Mouse (Mus musculus) left cerebral cortex, adult 6 months (tissue): Measurements from ENCODE around the gene Gm156. TPM values are rescaled to one million over a fixed set of nuclear protein-coding genes. Genes with fewer than 3 reads are reported as not detected.

ENCODE experiments used
- long read RNA-seq, 2 experiments: library from polyadenylated mRNA; unstranded; transcript quantifications; one replicate each; pipeline ENCODE4 v2.0.0; 2019 to 2020
- polyA plus RNA-seq: library from polyadenylated mRNA; unstranded; fragments of <200 nt; fragmentation: Nextera tagmentation; gene quantifications from 2 replicates; pipeline ENCODE4 v1.2.3, GENCODE M21; 2021

The Gm156 gene
- polyA plus RNA-seq: not detected in 2 replicates
- long read RNA-seq, experiment 1: 0 reads
- long read RNA-seq, experiment 2: 0 reads

GRCm38 (mm10) chr6:129784170-129784569 is at the start of gene Gm156:
Gene Gm156, minus strand, starts transcription at chr6:129784270.

GRCm38 (mm10) chr6:129740069-129740721 is 43.9 kb downstream of the Gm156 start, which contains the start of gene Klri2:
Gene Klri2, minus strand, starts transcription at chr6:129740484.

GRCm38 (mm10) chr6:129717032-129717431 is 67.0 kb downstream of the Gm156 start, which contains the start of gene Klri1:
Gene Klri1, minus strand, starts transcription at chr6:129717132.

Other genes with a start within 250 kb of the Gm156 start
- gene Klre1, start 206.4 kb downstream of the Gm156 start, polyA plus RNA-seq: not detected in 2 replicates
- gene Klrd1, start 192.5 kb downstream of the Gm156 start, polyA plus RNA-seq: not detected in 2 replicates
- gene Klrk1, start 160.4 kb downstream of the Gm156 start, polyA plus RNA-seq: not detected in 2 replicates
- not detected in 2 replicates for gene Klrc3, start 140.9 kb downstream of the Gm156 start, polyA plus RNA-seq
- not detected in 2 replicates for gene Klrc2, start 123.6 kb downstream of the Gm156 start, polyA plus RNA-seq
- gene Klrc1, start 105.3 kb downstream of the Gm156 start, polyA plus RNA-seq: not detected in 2 replicates
- gene Klri1, start 67.1 kb downstream of the Gm156 start, polyA plus RNA-seq: not detected in 2 replicates
- gene Klri2, start 43.8 kb downstream of the Gm156 start, polyA plus RNA-seq: 0.03 and 0.10 TPM in 2 replicates
- gene Gm17631, start 78.4 kb upstream of the Gm156 start, polyA plus RNA-seq: not detected in 2 replicates
- gene Klra17, start 92.4 kb upstream of the Gm156 start, polyA plus RNA-seq: not detected in 2 replicates
- not detected in 2 replicates for gene Klra5, start 133.4 kb upstream of the Gm156 start, polyA plus RNA-seq
- not detected in 2 replicates for gene Klra6, start 242.7 kb upstream of the Gm156 start, polyA plus RNA-seq